ENCODE assay signal across 15 mouse cellular contexts in genomic region chr12:79735882-79736281, GRCm38 (mm10).
A peak's percentile ranks its signal among the peaks of the same experiment; 100 is the strongest.
DNase-seq lines count a peak whose midpoint lies in the region; ATAC-seq and TF ChIP-seq lines count a peak whose summit lies in the region.
"Had no signal": no experiment of that assay in that cellular context is flagged by ENCODE, and none has a peak within 500 bp of the region (broad histone marks: within the 10 kb centered on the region; RNA-seq: fewer than 3 reads in every experiment).

No protein-coding gene starts in this region.

- H3K9me3 ChIP-seq in heart, postnatal 0 days (replicated peaks; ENCODE audit: control insufficient read depth, low read length) = no peaks in the 10 kb centered on the region
- H3K9me3 ChIP-seq in lung, embryonic 14.5 days (ENCODE audit: low read depth, low read length) = no peaks in the 10 kb centered on the region
- H3K9me3 ChIP-seq in embryonic facial prominence, embryonic 14.5 days (ENCODE audit: control insufficient read depth, low read length) = no peaks in the 10 kb centered on the region
- H3K9me3 ChIP-seq in limb, embryonic 13.5 days = no peaks in the 10 kb centered on the region
- H3K9me3 ChIP-seq: forebrain, embryonic 15.5 days; liver, embryonic 13.5 days had no signal

- H3K9ac ChIP-seq in heart, postnatal 0 days (replicated peaks; ENCODE audit: low read depth, low read length) = no peak overlapping the region
- no peak overlapping the region for H3K9ac ChIP-seq in lung, embryonic 14.5 days
- H3K9ac ChIP-seq in embryonic facial prominence, embryonic 14.5 days (ENCODE audit: low read depth, low read length) = no peak overlapping the region
- H3K9ac ChIP-seq in limb, embryonic 13.5 days = no peak overlapping the region
- H3K9ac ChIP-seq: forebrain, embryonic 15.5 days; liver, embryonic 13.5 days had no signal

- no peak overlapping the region for H3K4me3 ChIP-seq in heart, postnatal 0 days (ENCODE audit: low read depth, low read length)
- H3K4me3 ChIP-seq in lung, embryonic 14.5 days (ENCODE audit: low read depth, low read length) = no peak overlapping the region
- H3K4me3 ChIP-seq in embryonic facial prominence, embryonic 14.5 days (ENCODE audit: low read depth, low read length) = no peak overlapping the region
- no peak overlapping the region for H3K4me3 ChIP-seq in limb, embryonic 13.5 days
- H3K4me3 ChIP-seq: forebrain, embryonic 15.5 days; liver, embryonic 13.5 days had no signal

- ATAC-seq in heart, postnatal 0 days (ENCODE audit: insufficient read depth, low read depth) = no peak
- ATAC-seq in lung, embryonic 14.5 days (ENCODE audit: insufficient read depth) = no peak
- no peak for ATAC-seq in embryonic facial prominence, embryonic 14.5 days (ENCODE audit: low read depth)
- no peak for ATAC-seq in limb, embryonic 13.5 days (ENCODE audit: low FRiP score, low read depth)
- ATAC-seq: forebrain, embryonic 15.5 days had no signal

- no peak for DNase-seq in heart, postnatal 0 days (ENCODE audit: low spot score)
- no peak for DNase-seq in heart, postnatal 4 days
- no peak for DNase-seq in lung, embryonic 14.5 days
- no peak for DNase-seq in lung, postnatal 25 days (ENCODE audit: low spot score)
- no peak for DNase-seq in embryonic facial prominence, embryonic 14.5 days (ENCODE audit: low spot score)
- DNase-seq in adrenal gland, postnatal 10 days = no peak
- DNase-seq: adrenal gland, postnatal 36 days; cerebellum, adult 8-10 months; heart, postnatal 36 days; liver, embryonic 13.5 days; thymus, postnatal 36 days had no signal

- H3K27me3 ChIP-seq in heart, postnatal 0 days (ENCODE audit: control insufficient read depth, insufficient read depth, low read length) = no peaks in the 10 kb centered on the region
- H3K27me3 ChIP-seq in lung, embryonic 14.5 days (ENCODE audit: insufficient read depth, low read length) = no peaks in the 10 kb centered on the region
- H3K27me3 ChIP-seq in embryonic facial prominence, embryonic 14.5 days (replicated peaks; ENCODE audit: control insufficient read depth, insufficient read depth, low read length) = no peaks in the 10 kb centered on the region
- no peaks in the 10 kb centered on the region for H3K27me3 ChIP-seq in limb, embryonic 13.5 days
- H3K27me3 ChIP-seq: forebrain, embryonic 15.5 days; liver, embryonic 13.5 days had no signal

- WGBS in heart, postnatal 0 days = 78% methylated on average over 4 of the region's 4 CpGs
- WGBS in lung, embryonic 14.5 days = 79% methylated on average over 4 of the region's 4 CpGs
- WGBS in embryonic facial prominence, embryonic 14.5 days = 78% methylated on average over 4 of the region's 4 CpGs
- 80% methylated on average over 4 of the region's 4 CpGs for WGBS in limb, embryonic 13.5 days

- H3K36me3 ChIP-seq in heart, postnatal 0 days (replicated peaks; ENCODE audit: control insufficient read depth, insufficient read depth, low read length) = no peaks in the 10 kb centered on the region
- H3K36me3 ChIP-seq in lung, embryonic 14.5 days (ENCODE audit: insufficient read depth) = no peaks in the 10 kb centered on the region
- no peaks in the 10 kb centered on the region for H3K36me3 ChIP-seq in embryonic facial prominence, embryonic 14.5 days (ENCODE audit: control insufficient read depth, insufficient read depth, low read length)
- no peaks in the 10 kb centered on the region for H3K36me3 ChIP-seq in limb, embryonic 13.5 days
- H3K36me3 ChIP-seq: forebrain, embryonic 15.5 days; liver, embryonic 13.5 days had no signal

- TF ChIP-seq EP300 in heart, postnatal 0 days (IDR thresholded peaks at IDR 0.05; ENCODE audit: low read depth) = no peak

- H3K4me2 ChIP-seq in heart, postnatal 0 days (ENCODE audit: low read depth, low read length) = no peak overlapping the region
- H3K4me2 ChIP-seq in lung, embryonic 14.5 days = no peak overlapping the region
- no peak overlapping the region for H3K4me2 ChIP-seq in embryonic facial prominence, embryonic 14.5 days (ENCODE audit: low read depth, low read length)
- H3K4me2 ChIP-seq in limb, embryonic 13.5 days (replicated peaks) = no peak overlapping the region
- H3K4me2 ChIP-seq: forebrain, embryonic 15.5 days; liver, embryonic 13.5 days; midbrain, embryonic 11.5 days had no signal

- H3K27ac ChIP-seq in heart, postnatal 0 days (ENCODE audit: low read depth) = peak overlapping the region; percentile 22
- H3K27ac ChIP-seq in lung, embryonic 14.5 days (ENCODE audit: low read depth) = 0 out of 2 replicates have a peak overlapping the region, but pooled peaks have one; percentile 4
- peak overlapping the region; percentile 46 for H3K27ac ChIP-seq in embryonic facial prominence, embryonic 14.5 days (replicated peaks; ENCODE audit: low read depth, low read length)
- H3K27ac ChIP-seq in limb, embryonic 13.5 days = peak overlapping the region; percentile 72; the same call in 1 of the 2 replicates
- H3K27ac ChIP-seq: forebrain, embryonic 15.5 days; liver, embryonic 13.5 days; stomach, postnatal 0 days had no signal

- no peaks in the 10 kb centered on the region for H3K4me1 ChIP-seq in heart, postnatal 0 days (ENCODE audit: control insufficient read depth, insufficient read depth)
- peaks cover 11% of the 10 kb centered on the region for H3K4me1 ChIP-seq in lung, embryonic 14.5 days (ENCODE audit: insufficient read depth)
- H3K4me1 ChIP-seq in embryonic facial prominence, embryonic 14.5 days (ENCODE audit: control insufficient read depth, insufficient read depth, low read length) = peaks cover 23% of the 10 kb centered on the region
- peaks cover 44% of the 10 kb centered on the region for H3K4me1 ChIP-seq in limb, embryonic 13.5 days

- no peak for TF ChIP-seq CTCF in heart, postnatal 0 days (IDR thresholded peaks at IDR 0.05; ENCODE audit: low read depth)
- no peak for TF ChIP-seq CTCF in lung, embryonic 14.5 days (IDR thresholded peaks at IDR 0.05; ENCODE audit: low read depth)

Comparison
In these comparisons a context has a peak if more than half of its experiments do, and no peak if none do; other contexts are left out.
1. H3K27ac ChIP-seq: peak in every context shown above with its lines; median percentile 72 in limb, embryonic 13.5 days; 46 in embryonic facial prominence, embryonic 14.5 days; 22 in heart, postnatal 0 days; 4 in lung, embryonic 14.5 days.